In the genomic region with DNA sequence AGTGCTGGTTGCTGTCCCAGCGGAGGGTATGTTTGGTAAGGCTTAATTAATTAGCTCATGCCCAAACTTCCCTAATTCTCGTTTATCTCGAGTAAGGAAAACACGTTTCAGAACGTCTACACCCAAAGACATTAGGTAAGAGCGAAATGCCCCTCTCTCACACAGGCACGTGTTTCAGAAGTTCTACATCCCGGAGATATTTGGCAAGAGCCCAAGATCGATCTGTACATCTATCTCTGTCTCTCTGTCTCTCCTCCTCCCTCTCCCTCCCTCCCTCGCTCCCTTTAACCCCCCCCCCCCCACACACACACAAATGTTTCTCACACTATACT, we compare ENCODE assay signal across 1 mouse cellular context.
TF ChIP-seq lines count a peak whose summit lies in the region.

No protein-coding gene starts in this region.

TF ChIP-seq in MEL, 35 proteins besides CTCF, POLR2A, EP300 and RAD21 (continued from another document):
- TF ChIP-seq TCF12 (IDR thresholded peaks at IDR 0.05; ENCODE audit: low read depth, low read length) (no peak), ETS1 (IDR thresholded peaks at IDR 0.05; ENCODE audit: low read depth, low read length) (peak; percentile 47; the same call in 1 of the 2 replicates), SMC3 (IDR thresholded peaks at IDR 0.05; ENCODE audit: low read depth, low read length) (no peak), USF1 (IDR thresholded peaks at IDR 0.05; ENCODE audit: low read depth, low read length) (no peak), GATA1 (IDR thresholded peaks at IDR 0.05; ENCODE audit: low read depth, low read length) (0 out of 2 replicates have a peak, but pooled peaks have one; percentile 18), MAZ (IDR thresholded peaks at IDR 0.05; ENCODE audit: low read depth, low read length) (no peak), MYC (IDR thresholded peaks at IDR 0.05; ENCODE audit: low read depth, low read length) (peak; percentile 83), NELFE (IDR thresholded peaks at IDR 0.05; ENCODE audit: low read depth, low read length) (no peak), MAFK (IDR thresholded peaks at IDR 0.05; ENCODE audit: borderline replicate concordance, low read depth, low read length) (no peak), POLR2AphosphoS5 (IDR thresholded peaks at IDR 0.05; ENCODE audit: borderline replicate concordance, low read depth, low read length) (no peak), CHD2 (IDR thresholded peaks at IDR 0.05; ENCODE audit: low read length) (no peak), USF2 (IDR thresholded peaks at IDR 0.05; ENCODE audit: borderline replicate concordance in 1 of 2, insufficient read depth in 1 of 2, low read depth in 1 of 2, low read length in 2 of 2) (no peak), ZKSCAN1 (IDR thresholded peaks at IDR 0.05; ENCODE audit: low read depth, low read length) (no peak), ELF1 (IDR thresholded peaks at IDR 0.05; ENCODE audit: low read depth, low read length) (no peak), MEF2A (IDR thresholded peaks at IDR 0.05; ENCODE audit: extremely low read depth, insufficient replicate concordance, low read depth, low read length, poor library complexity, severe bottlenecking) (no peak), RCOR1 (IDR thresholded peaks at IDR 0.05; ENCODE audit: low read depth, low read length) (no peak), ZC3H11A (IDR thresholded peaks at IDR 0.05; ENCODE audit: low read depth, low read length) (no peak), MYB (IDR thresholded peaks at IDR 0.05; ENCODE audit: low read depth, low read length) (no peak), SIN3A (IDR thresholded peaks at IDR 0.05; ENCODE audit: low read length) (no peak), KAT2A (conservative IDR thresholded peaks at IDR 0.05; ENCODE audit: low read depth, low read length) (no peak), HCFC1 (IDR thresholded peaks at IDR 0.05; ENCODE audit: low read depth, low read length) (no peak), TAL1 (IDR thresholded peaks at IDR 0.05; ENCODE audit: low read length) (no peak), MXI1 (IDR thresholded peaks at IDR 0.05; ENCODE audit: low read depth, low read length) (peak; percentile 82; the same call in 1 of the 2 replicates), JUND (IDR thresholded peaks at IDR 0.05; ENCODE audit: low read depth, low read length) (no peak), GABPA (IDR thresholded peaks at IDR 0.05; ENCODE audit: low read depth, low read length) (no peak), ZNF384 (IDR thresholded peaks at IDR 0.05; ENCODE audit: low read depth, low read length) (no peak), TBP (IDR thresholded peaks at IDR 0.05; ENCODE audit: low read depth, low read length) (no peak)
